Mouse (Mus musculus): ENCODE results near the gene Tmem190. TPM values are rescaled to one million over a fixed set of nuclear protein-coding genes. Genes with fewer than 3 reads are reported as not detected.
"Not testable (repeated sequence)": the region's sequence is repeated elsewhere in the genome, so short reads cannot be mapped to it uniquely, and the experiment has no call there.

The Tmem190 gene
- total RNA-seq, 2 experiments from 2014 or later = not detected

- peak; percentile 98 for DNase-seq (ENCODE audit: low spot score)
Observed at GRCm38 (mm10) chr7:4812303-4813104, 29.8 kb downstream of the Tmem190 start, which contains the start of gene Ube2s. Ube2s (minus strand) TSS chr7:4812590.

GRCm38 (mm10) chr7:4813105-4813791 is 30.5 kb downstream of the Tmem190 start:
- no peak for DNase-seq (ENCODE audit: low spot score)

- DNase-seq (ENCODE audit: low spot score) = no peak
Observed at GRCm38 (mm10) chr7:4816559-4816958, 33.8 kb downstream of the Tmem190 start.

- DNase-seq (ENCODE audit: low spot score) = not testable (repeated sequence)
Observed at GRCm38 (mm10) chr7:4820925-4821324, 38.2 kb downstream of the Tmem190 start.

GRCm38 (mm10) chr7:4821690-4822089 is 39.0 kb downstream of the Tmem190 start:
- no peak for DNase-seq (ENCODE audit: low spot score)

GRCm38 (mm10) chr7:4822162-4822907 is 39.6 kb downstream of the Tmem190 start:
- DNase-seq (ENCODE audit: low spot score) = no peak

- no peak for DNase-seq (ENCODE audit: low spot score)
Observed at GRCm38 (mm10) chr7:4825365-4825764, 42.6 kb downstream of the Tmem190 start.

- no peak for DNase-seq (ENCODE audit: low spot score)
Observed at GRCm38 (mm10) chr7:4830476-4830875, 47.7 kb downstream of the Tmem190 start.

Other genes starting within 250 kb of the Tmem190 start
- not detected for gene Syt5, start 235.4 kb upstream of the Tmem190 start, total RNA-seq (2021)
- not detected for gene Ptprh, start 178.9 kb upstream of the Tmem190 start, total RNA-seq (2021)
- 1 to 10 TPM; 2.3 to 2.6 TPM for gene Tmem86b, start 151.5 kb upstream of the Tmem190 start, total RNA-seq (2021)
- 10 to 100 TPM; 45.8 to 46.6 TPM for gene Ppp6r1, start 123.9 kb upstream of the Tmem190 start, total RNA-seq (2021)
- gene Hspbp1, start 97.9 kb upstream of the Tmem190 start, total RNA-seq (2021) = 10 to 100 TPM; 22.1 to 23.9 TPM
- gene Brsk1, start 92.3 kb upstream of the Tmem190 start, total RNA-seq (2021) = under 1 TPM; 0.50 to 0.64 TPM
- not detected for gene Tmem150b, start 57.7 kb upstream of the Tmem190 start, total RNA-seq (2021)
- 1 to 10 TPM; 5.5 to 5.6 TPM for gene Kmt5c, start 42.8 kb upstream of the Tmem190 start, total RNA-seq (2021)
- 1 to 10 TPM in 1 of 2 experiments, under 1 TPM in 1; 0.87 to 1.3 TPM for gene Cox6b2, start 29.8 kb upstream of the Tmem190 start, total RNA-seq (2021)
- gene Fam71e2, start 11.6 kb upstream of the Tmem190 start, total RNA-seq (2021) = not detected
- gene Il11, start 78 bp upstream of the Tmem190 start, total RNA-seq (2021) = under 1 TPM in 1 of 2 experiments, not detected in 1; 0.14 TPM
- gene Tmem238, start 6.7 kb downstream of the Tmem190 start, total RNA-seq (2021) = 10 to 100 TPM in 1 of 2 experiments, 1 to 10 TPM in 1; 7.1 to 10.0 TPM
- gene Rpl28, start 9.9 kb downstream of the Tmem190 start, total RNA-seq (2021) = 100 to 1,000 TPM; 582 to 601 TPM
- gene Ube2s, start 29.7 kb downstream of the Tmem190 start, total RNA-seq (2021) = 10 to 100 TPM; 84.1 to 86.9 TPM
- not detected for gene Shisa7, start 61.8 kb downstream of the Tmem190 start, total RNA-seq (2021)
- gene Isoc2b, start 87.3 kb downstream of the Tmem190 start, total RNA-seq (2021) = 1 to 10 TPM; 6.0 to 8.2 TPM
- gene Isoc2a, start 94.2 kb downstream of the Tmem190 start, total RNA-seq (2021) = 10 to 100 TPM; 26.9 to 32.6 TPM
- under 1 TPM; 0.18 to 0.64 TPM for gene Gm36210, start 123.6 kb downstream of the Tmem190 start, total RNA-seq (2021)
- gene Zfp628, start 132.3 kb downstream of the Tmem190 start, total RNA-seq (2021) = 1 to 10 TPM; 8.7 to 8.9 TPM
- gene Nat14, start 139.1 kb downstream of the Tmem190 start, total RNA-seq (2021) = 1 to 10 TPM; 3.2 to 4.6 TPM
- 1 to 10 TPM; 3.9 to 4.7 TPM for gene Ssc5d, start 142.8 kb downstream of the Tmem190 start, total RNA-seq (2021)
- 100 to 1,000 TPM in 1 of 2 experiments, 10 to 100 TPM in 1; 37.4 to 119 TPM for gene Sbk2, start 181.5 kb downstream of the Tmem190 start, total RNA-seq (2021)
- 10 to 100 TPM in 1 of 2 experiments, 1 to 10 TPM in 1; 1.8 to 15.5 TPM for gene Sbk3, start 188.2 kb downstream of the Tmem190 start, total RNA-seq (2021)
- gene Zfp579, start 213.2 kb downstream of the Tmem190 start, total RNA-seq (2021) = 10 to 100 TPM in 1 of 2 experiments, 1 to 10 TPM in 1; 8.7 to 13.9 TPM
- 1 to 10 TPM; 8.0 to 8.5 TPM for gene Zfp524, start 231.5 kb downstream of the Tmem190 start, total RNA-seq (2021)
- 10 to 100 TPM; 19.0 to 24.4 TPM for gene Fiz1, start 231.8 kb downstream of the Tmem190 start, total RNA-seq (2021)
- gene Gm44973, start 232.6 kb downstream of the Tmem190 start, total RNA-seq (2021) = not detected
- 10 to 100 TPM; 12.4 to 13.2 TPM for gene Zfp865, start 237.4 kb downstream of the Tmem190 start, total RNA-seq (2021)
- gene Ccdc106, start 237.6 kb downstream of the Tmem190 start, total RNA-seq (2021) = not detected

Measured in gastrocnemius, adult 18-20 months (tissue).